Mouse (Mus musculus) liver, embryonic 11.5 days (tissue): ENCODE results near the gene Nmnat3. TPM values are rescaled to one million over a fixed set of nuclear protein-coding genes. Genes with fewer than 3 reads are reported as not detected.

ENCODE experiments used
- ATAC-seq: fragments of 200-750 bp; cut with Nextera tagmentation; replicated peaks from 2 replicates; pipeline ENCODE4 v1.8.0; 2017; ENCODE audit warnings: moderate number of reproducible peaks, mild to moderate bottlenecking, moderate TSS enrichment, moderate library complexity; ENCODE audit not compliant: low FRiP score
- DNase-seq: peaks from one replicate; pipeline ENCODE4 v3.0.0-alpha.2; 2017; ENCODE audit warnings: low spot score
- H3K27ac ChIP-seq: fragments of 300-500 bp; sonication (generic); 2 replicates; pipeline ENCODE4 v1.5.1; 2014; ENCODE audit warnings: mild to moderate bottlenecking, low read depth, low read length, control low read depth
- H3K27me3 ChIP-seq: fragments of 300-500 bp; sonication (generic); replicated peaks from 2 replicates; pipeline ENCODE4 v1.6.1; 2014; ENCODE audit warnings: low read length, mixed read lengths; ENCODE audit not compliant: control insufficient read depth, insufficient read depth
- H3K36me3 ChIP-seq: fragments of 300-500 bp; sonication (generic); 2 replicates; pipeline ENCODE4 v1.6.1; 2014; ENCODE audit warnings: mild to moderate bottlenecking, low read length, moderate library complexity, mixed read lengths; ENCODE audit not compliant: control insufficient read depth, insufficient read depth
- H3K4me1 ChIP-seq: fragments of 300-500 bp; sonication (generic); replicated peaks from 2 replicates; pipeline ENCODE4 v1.6.1; 2014; ENCODE audit warnings: low read length, mixed read lengths; ENCODE audit not compliant: control insufficient read depth, insufficient read depth
- H3K4me2 ChIP-seq: fragments of 300-500 bp; sonication (generic); 2 replicates; pipeline ENCODE4 v1.6.1; 2014; ENCODE audit warnings: mild to moderate bottlenecking, control low read depth, moderate library complexity
- H3K4me3 ChIP-seq: fragments of 300-500 bp; sonication (generic); 2 replicates; pipeline ENCODE4 v1.5.1; 2014; ENCODE audit warnings: low read depth, low read length, control low read depth
- H3K9ac ChIP-seq: fragments of 300-500 bp; sonication (generic); 2 replicates; pipeline ENCODE4 v1.6.1; 2014; ENCODE audit warnings: low read depth, low read length, control low read depth
- H3K9me3 ChIP-seq: fragments of 300-500 bp; sonication (generic); 2 replicates; pipeline ENCODE4 v1.6.1; 2016; ENCODE audit warnings: low read length, inconsistent platforms, mixed read lengths; ENCODE audit not compliant: control insufficient read depth
- WGBS: fragments of 180-500 bp; shearing (Covaris S2); extraction: QIAGEN DNeasy Blood & Tissue Kit; methylation state at CpG from one replicate; pipeline ENCODE4 v1.1.7; 2014; 5-methylcytosine and 5-hydroxymethylcytosine counted together
- polyA plus RNA-seq: library from polyadenylated mRNA; unstranded; fragments of >200 nt; fragmentation: Nextera tagmentation; extraction: Ambion mirVana; gene quantifications from 2 replicates; pipeline ENCODE4 v1.2.1, GENCODE M21; 2014

Gene Nmnat3
- polyA plus RNA-seq, 1 experiment from 2014 or later: 35.9 TPM

GRCm38 (mm10) chr9:98275080-98275479, 12.2 kb upstream of the Nmnat3 start:
- 86% methylated on average over 10 of the region's 10 CpGs for WGBS
- Histone ChIP-seq H3K36me3 (no peaks in the 10 kb centered on the region), H3K9ac (no peak overlapping the region), H3K4me2 (no peak overlapping the region), H3K27me3 (0 out of 2 replicates have a peak, but pooled peaks cover 3% of the 10 kb centered on the region), H3K9me3 (no peaks in the 10 kb centered on the region), H3K4me1 (no peaks in the 10 kb centered on the region), H3K27ac (no peak overlapping the region), H3K4me3 (no peak overlapping the region)
- ATAC-seq: no peak
- no peak for DNase-seq

DNA sequence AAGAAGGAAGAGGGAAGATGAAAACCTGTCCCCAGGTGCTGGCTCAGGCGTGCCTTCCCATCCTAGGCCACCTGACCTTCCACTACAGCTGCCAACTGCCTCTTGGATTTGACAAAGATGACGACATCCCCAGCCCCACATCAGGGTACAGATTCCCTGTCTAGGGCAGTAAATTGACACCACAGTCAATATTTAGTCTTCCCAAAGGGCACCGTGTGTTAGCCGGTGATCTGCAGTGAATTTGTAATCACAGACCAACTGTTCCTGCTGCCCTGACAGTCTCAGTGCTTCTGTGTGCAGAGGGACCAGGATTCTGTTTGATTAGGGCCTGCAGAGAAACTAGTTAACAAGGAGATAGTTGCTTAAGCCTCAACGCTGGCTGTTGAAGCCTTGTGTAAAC, 7.1 kb upstream of the Nmnat3 start:
- Histone ChIP-seq H3K36me3 (no peaks in the 10 kb centered on the region), H3K27ac (no peak overlapping the region), H3K9ac (no peak overlapping the region), H3K9me3 (no peaks in the 10 kb centered on the region), H3K4me3 (no peak overlapping the region), H3K4me1 (no peaks in the 10 kb centered on the region), H3K27me3 (0 out of 2 replicates have a peak, but pooled peaks cover 5% of the 10 kb centered on the region), H3K4me2 (no peak overlapping the region)
- peak; percentile 47 for ATAC-seq
- no peak for DNase-seq
- 57% methylated on average over 5 of the region's 5 CpGs for WGBS

DNA sequence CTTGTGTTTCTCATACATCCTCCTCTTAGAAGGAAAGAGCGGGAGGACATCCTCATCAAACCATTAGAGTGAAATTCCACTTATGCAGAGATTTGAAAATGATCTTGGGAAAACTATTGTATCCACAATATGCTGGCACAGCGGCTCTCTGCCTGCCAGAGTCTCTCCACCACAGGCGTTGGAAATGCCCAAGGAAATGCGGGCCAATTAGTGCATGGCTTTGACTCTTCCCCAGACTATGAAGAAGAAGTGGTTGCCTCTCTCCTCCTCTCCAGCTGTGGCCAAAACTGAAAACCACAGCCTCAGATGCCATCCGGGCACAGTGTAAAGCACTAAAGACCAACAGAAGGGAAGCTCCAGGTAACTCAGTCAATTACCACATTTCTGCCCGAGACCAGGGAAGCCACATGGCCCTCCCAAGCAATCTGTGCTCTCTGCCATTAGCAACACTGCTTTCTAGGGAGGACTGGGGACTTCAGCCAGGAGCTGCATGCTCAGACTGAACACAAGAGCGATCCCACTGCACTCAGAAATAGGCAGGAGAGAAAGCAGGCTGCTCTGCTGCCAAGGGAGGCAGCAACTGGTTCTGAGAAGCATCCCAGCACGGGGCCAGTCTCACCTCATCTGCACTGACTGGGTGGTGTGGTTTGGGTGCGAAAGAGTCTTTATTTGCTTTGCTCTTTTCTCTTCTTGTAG, 1.5 kb upstream of the Nmnat3 start:
- WGBS: 72% methylated on average over 9 of the region's 9 CpGs
- H3K4me3 ChIP-seq: no peak overlapping the region

DNA sequence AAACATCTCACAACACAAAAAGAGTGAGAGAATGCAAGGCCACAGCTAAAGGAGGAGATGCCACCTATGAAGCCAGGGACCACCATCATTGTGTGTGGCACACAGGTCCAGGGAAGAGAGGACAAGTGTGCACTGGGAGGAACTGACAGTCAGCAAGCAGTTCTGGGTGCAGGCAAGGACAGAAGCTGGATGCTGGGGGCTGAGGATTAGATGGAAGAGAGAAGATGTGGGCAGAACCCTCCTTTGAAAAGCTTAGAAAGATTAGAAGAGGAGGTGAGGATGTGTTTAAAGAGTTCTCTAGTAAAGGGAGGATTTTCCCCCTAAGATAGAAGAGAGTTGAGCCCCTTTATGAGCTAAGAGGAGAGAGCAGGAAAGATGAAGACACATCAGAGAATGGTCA, 2.4 kb downstream of the Nmnat3 start:
- ATAC-seq: no peak
- no peak overlapping the region for H3K4me3 ChIP-seq
- H3K36me3 ChIP-seq: no peaks in the 10 kb centered on the region

More for the DNA sequence above, 1.5 kb upstream of the Nmnat3 start:
- H3K9ac ChIP-seq: no peak overlapping the region
- no peak for DNase-seq
- no peaks in the 10 kb centered on the region for H3K4me1 ChIP-seq
- H3K36me3 ChIP-seq: no peaks in the 10 kb centered on the region
- H3K4me2 ChIP-seq: no peak overlapping the region
- no peak overlapping the region for H3K27ac ChIP-seq
- 0 out of 2 replicates have a peak, but pooled peaks cover 2% of the 10 kb centered on the region for H3K27me3 ChIP-seq
- no peaks in the 10 kb centered on the region for H3K9me3 ChIP-seq
- no peak for ATAC-seq

DNA sequence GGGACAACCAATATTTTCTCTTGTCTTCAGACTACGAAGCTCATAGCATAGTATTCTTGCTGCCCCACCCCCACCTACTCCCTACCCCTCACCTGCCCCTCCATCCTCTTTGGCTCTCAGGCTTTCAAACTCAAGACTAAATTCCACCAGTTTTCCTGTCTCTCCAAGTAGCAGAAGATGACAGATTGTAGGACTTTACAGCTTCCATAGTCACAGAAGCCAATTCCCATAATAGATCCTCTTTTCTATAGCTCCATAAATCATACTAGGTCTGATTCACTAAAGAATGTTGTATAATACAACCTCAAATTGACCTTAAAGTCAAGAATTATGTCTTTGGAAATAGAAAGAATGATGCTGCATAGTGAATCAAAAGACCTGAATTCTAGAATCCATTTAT, 3.4 kb downstream of the Nmnat3 start:
- Histone ChIP-seq H3K9ac (no peak overlapping the region), H3K36me3 (no peaks in the 10 kb centered on the region), H3K9me3 (no peaks in the 10 kb centered on the region), H3K27ac (no peak overlapping the region), H3K4me3 (no peak overlapping the region), H3K27me3 (no peaks in the 10 kb centered on the region), H3K4me2 (no peak overlapping the region), H3K4me1 (no peaks in the 10 kb centered on the region)
- ATAC-seq (no peak), DNase-seq (no peak)
- WGBS: 76% methylated on average over 1 of the region's 1 CpGs

More for the DNA sequence above, 2.4 kb downstream of the Nmnat3 start:
- H3K4me2 ChIP-seq: no peak overlapping the region
- no peaks in the 10 kb centered on the region for H3K27me3 ChIP-seq
- H3K9me3 ChIP-seq: no peaks in the 10 kb centered on the region
- no peaks in the 10 kb centered on the region for H3K4me1 ChIP-seq
- H3K27ac ChIP-seq: no peak overlapping the region
- DNase-seq: no peak
- no peak overlapping the region for H3K9ac ChIP-seq

DNA sequence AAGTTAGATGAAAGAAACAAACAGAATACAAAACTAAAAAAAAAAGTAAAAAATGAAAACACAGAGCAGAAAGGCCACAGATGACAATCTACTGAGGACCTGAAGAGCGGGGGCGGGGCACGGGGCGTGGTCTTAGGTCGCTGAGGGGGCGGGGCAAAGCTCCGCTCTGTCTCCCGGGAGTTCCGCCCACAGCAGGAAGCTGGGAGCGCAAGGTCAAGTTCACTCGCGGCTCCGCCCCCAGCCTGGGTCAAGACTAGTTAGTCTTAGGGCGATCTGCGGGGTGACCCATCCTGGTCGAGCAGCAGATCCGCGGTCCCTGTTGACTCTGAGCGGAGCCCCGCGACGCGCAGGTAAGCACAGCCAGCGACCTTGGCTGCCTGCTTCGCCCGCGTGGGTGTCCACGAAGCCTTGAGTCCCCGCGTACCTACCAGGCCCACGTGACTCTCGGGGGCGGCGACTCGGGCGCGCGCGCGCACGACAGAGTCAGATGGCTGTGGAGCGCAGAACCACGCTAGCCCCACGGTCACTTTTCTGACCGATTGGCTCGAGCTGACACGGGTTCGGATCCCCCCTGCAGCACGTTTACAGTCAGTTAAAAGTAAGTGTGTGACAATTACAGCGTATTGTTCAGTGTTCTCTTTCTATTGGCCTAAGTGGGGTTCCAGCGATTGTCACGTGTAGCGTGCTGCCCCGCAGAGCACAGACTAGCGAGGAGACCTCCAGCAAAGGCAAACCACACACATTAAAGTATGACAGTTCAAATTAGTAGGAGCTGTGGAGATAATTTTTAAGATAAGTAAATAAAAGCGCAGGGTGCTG, 9.4 kb downstream of the Nmnat3 start:
- no peaks in the 10 kb centered on the region for H3K36me3 ChIP-seq
- no peaks in the 10 kb centered on the region for H3K9me3 ChIP-seq
- DNase-seq: peak; percentile 86
- peak overlapping the region; percentile 81 for H3K9ac ChIP-seq
- peak; percentile 76 for ATAC-seq
- peak overlapping the region; percentile 72 for H3K4me3 ChIP-seq
- peak overlapping the region; percentile 84 for H3K27ac ChIP-seq
- peaks cover 11% of the 10 kb centered on the region for H3K4me1 ChIP-seq
- under 1% methylated on average over 55 of the region's 56 CpGs for WGBS
- H3K27me3 ChIP-seq: no peaks in the 10 kb centered on the region
- peak overlapping the region; percentile 82 for H3K4me2 ChIP-seq

- 11% methylated on average over 11 of the region's 12 CpGs for WGBS
- 0 out of 2 replicates have a peak, but pooled peaks have one; percentile 15 for ATAC-seq
- H3K27ac ChIP-seq: peak overlapping the region; percentile 84
These were observed 10.2 kb downstream of the Nmnat3 start for GRCm38 (mm10) chr9:98297234-98297936.

GRCm38 (mm10) chr9:98297937-98298595, 10.8 kb downstream of the Nmnat3 start:
- Histone ChIP-seq H3K4me2 (peak overlapping the region; percentile 82), H3K9ac (peak overlapping the region; percentile 81), H3K36me3 (peaks cover 4% of the 10 kb centered on the region), H3K27me3 (no peaks in the 10 kb centered on the region), H3K4me3 (peak overlapping the region; percentile 72), H3K27ac (peak overlapping the region; percentile 84), H3K9me3 (no peaks in the 10 kb centered on the region), H3K4me1 (peaks cover 14% of the 10 kb centered on the region)
- 53% methylated on average over 6 of the region's 6 CpGs for WGBS
- ATAC-seq: no peak
- DNase-seq: no peak

More at GRCm38 (mm10) chr9:98297234-98297936, 10.2 kb downstream of the Nmnat3 start:
- H3K4me3 ChIP-seq: peak overlapping the region; percentile 72
- peaks cover 11% of the 10 kb centered on the region for H3K4me1 ChIP-seq
- peak overlapping the region; percentile 82 for H3K4me2 ChIP-seq
- H3K27me3 ChIP-seq: no peaks in the 10 kb centered on the region
- no peak for DNase-seq
- peaks cover 2% of the 10 kb centered on the region for H3K36me3 ChIP-seq
- H3K9ac ChIP-seq: peak overlapping the region; percentile 81
- no peaks in the 10 kb centered on the region for H3K9me3 ChIP-seq
